Mouse (Mus musculus) limb, embryonic 10.5 days (tissue): ENCODE measurements at regions not wholly inside any gene's neighbourhood (a gene's known extent, or its start where the extent isn't known, plus 50 kb on each side); places are given as distances from the start of the nearest gene placed in this dataset.

Source experiments
- DNase-seq: peaks from one replicate; pipeline ENCODE4 v3.0.0-alpha.2; 2017; ENCODE audit warnings: low spot score
- H3K27ac ChIP-seq: fragments of 300-500 bp; sonication (generic); 2 replicates; pipeline ENCODE4 v1.5.1; 2016; ENCODE audit warnings: mild to moderate bottlenecking
- H3K27me3 ChIP-seq: fragments of 300-500 bp; sonication (generic); 2 replicates; pipeline ENCODE4 v1.6.1; 2016; ENCODE audit warnings: low read depth, mild to moderate bottlenecking; ENCODE audit not compliant: poor library complexity, severe bottlenecking
- H3K36me3 ChIP-seq: fragments of 300-500 bp; sonication (generic); 2 replicates; pipeline ENCODE4 v1.6.1; 2016; ENCODE audit warnings: mild to moderate bottlenecking, moderate library complexity
- H3K4me1 ChIP-seq: fragments of 300-500 bp; sonication (generic); 2 replicates; pipeline ENCODE4 v1.6.1; 2016
- H3K4me3 ChIP-seq: fragments of 300-500 bp; sonication (generic); 2 replicates; pipeline ENCODE4 v1.5.1; 2016; ENCODE audit warnings: mild to moderate bottlenecking, moderate library complexity
- H3K9me3 ChIP-seq: fragments of 300-500 bp; sonication (generic); replicated peaks from 2 replicates; pipeline ENCODE4 v1.6.1; 2016; ENCODE audit warnings: mild to moderate bottlenecking
- WGBS: fragments of 180-500 bp; shearing (Covaris S2); methylation state at CpG from one replicate; pipeline ENCODE4 v1.1.7; 2016; 5-methylcytosine and 5-hydroxymethylcytosine counted together

GRCm38 (mm10) chr12:70645407-70645806 is 179.9 kb upstream of the Frmd6 start:
- H3K4me3 ChIP-seq: no peak overlapping the region
- H3K27ac ChIP-seq: no peak overlapping the region
- no peak for DNase-seq
- no peaks in the 10 kb centered on the region for H3K9me3 ChIP-seq
- no peaks in the 10 kb centered on the region for H3K4me1 ChIP-seq
- WGBS: 75% methylated on average over 3 of the region's 3 CpGs
- H3K27me3 ChIP-seq: no peaks in the 10 kb centered on the region
- H3K36me3 ChIP-seq: no peaks in the 10 kb centered on the region

- no peaks in the 10 kb centered on the region for H3K27me3 ChIP-seq
- no peaks in the 10 kb centered on the region for H3K36me3 ChIP-seq
- 60% methylated on average over 6 of the region's 6 CpGs for WGBS
- H3K4me3 ChIP-seq: no peak overlapping the region
- no peak overlapping the region for H3K27ac ChIP-seq
- H3K4me1 ChIP-seq: no peaks in the 10 kb centered on the region
- no peaks in the 10 kb centered on the region for H3K9me3 ChIP-seq
- no peak for DNase-seq
Measured at GRCm38 (mm10) chr12:70647516-70647915, 177.8 kb upstream of the Frmd6 start.

- Histone ChIP-seq H3K4me1 (no peaks in the 10 kb centered on the region), H3K4me3 (no peak overlapping the region), H3K36me3 (no peaks in the 10 kb centered on the region), H3K9me3 (no peaks in the 10 kb centered on the region), H3K27ac (no peak overlapping the region), H3K27me3 (no peaks in the 10 kb centered on the region)
- DNase-seq: no peak
- WGBS: 83% methylated on average over 6 of the region's 6 CpGs
Measured at GRCm38 (mm10) chr12:70648179-70648811, 177.0 kb upstream of the Frmd6 start.

GRCm38 (mm10) chr12:70648812-70649188 is 176.5 kb upstream of the Frmd6 start:
- no peaks in the 10 kb centered on the region for H3K36me3 ChIP-seq
- H3K27me3 ChIP-seq: no peaks in the 10 kb centered on the region
- 79% methylated on average over 1 of the region's 1 CpGs for WGBS
- H3K4me3 ChIP-seq: no peak overlapping the region
- DNase-seq: no peak
- H3K27ac ChIP-seq: no peak overlapping the region
- no peaks in the 10 kb centered on the region for H3K4me1 ChIP-seq
- no peaks in the 10 kb centered on the region for H3K9me3 ChIP-seq

DNA sequence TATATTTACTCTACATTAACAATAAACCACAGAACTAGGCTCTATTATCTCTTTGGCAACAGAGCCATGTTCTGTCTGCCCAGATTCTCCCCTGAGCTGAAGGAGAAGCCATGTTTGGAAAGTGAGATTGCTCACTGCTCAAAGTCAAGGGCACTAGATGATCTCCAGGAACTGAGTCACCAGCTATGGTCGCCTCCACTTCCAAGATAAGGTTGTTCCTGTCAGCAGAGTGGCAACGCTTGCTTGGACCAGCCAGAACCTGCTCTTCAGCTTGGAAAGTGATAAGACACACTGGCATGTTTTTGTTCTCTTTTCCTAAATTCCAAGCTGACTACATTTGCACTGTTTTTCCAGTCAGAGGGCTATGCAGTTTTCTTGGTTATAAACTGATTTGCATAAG is 175.6 kb upstream of the Frmd6 start:
- Histone ChIP-seq H3K4me3 (no peak overlapping the region), H3K36me3 (no peaks in the 10 kb centered on the region), H3K9me3 (no peaks in the 10 kb centered on the region), H3K27ac (no peak overlapping the region), H3K4me1 (no peaks in the 10 kb centered on the region), H3K27me3 (no peaks in the 10 kb centered on the region)
- WGBS: 90% methylated on average over 2 of the region's 2 CpGs
- DNase-seq: no peak

GRCm38 (mm10) chr12:70650470-70650869 is 174.8 kb upstream of the Frmd6 start:
- H3K4me3 ChIP-seq: no peak overlapping the region
- 87% methylated on average over 4 of the region's 4 CpGs for WGBS
- no peaks in the 10 kb centered on the region for H3K9me3 ChIP-seq
- DNase-seq: no peak
- no peaks in the 10 kb centered on the region for H3K27me3 ChIP-seq
- no peaks in the 10 kb centered on the region for H3K4me1 ChIP-seq
- H3K36me3 ChIP-seq: no peaks in the 10 kb centered on the region
- no peak overlapping the region for H3K27ac ChIP-seq

DNA sequence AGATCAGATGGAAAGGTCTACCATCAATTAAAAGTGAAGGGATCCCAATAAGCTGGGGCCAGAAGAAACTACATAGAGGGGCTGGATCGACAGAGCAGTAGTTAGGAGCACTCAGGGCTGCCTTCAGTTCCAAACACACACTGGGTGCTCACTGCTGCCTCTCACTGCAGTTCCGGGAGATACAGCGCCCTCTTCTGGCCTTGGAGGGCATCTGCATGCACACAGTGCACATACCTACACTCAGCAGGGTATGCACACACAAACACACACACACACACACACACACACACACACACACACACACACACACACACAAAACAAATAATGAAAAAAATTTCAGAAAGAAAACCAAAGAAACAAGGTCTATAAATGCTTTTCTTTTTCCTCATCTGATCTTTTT is 172.6 kb upstream of the Frmd6 start:
- DNase-seq: no peak
- WGBS: 72% methylated on average over 3 of the region's 3 CpGs
- Histone ChIP-seq H3K9me3 (no peaks in the 10 kb centered on the region), H3K4me1 (peaks cover 14% of the 10 kb centered on the region), H3K36me3 (no peaks in the 10 kb centered on the region), H3K4me3 (no peak overlapping the region), H3K27me3 (no peaks in the 10 kb centered on the region), H3K27ac (no peak overlapping the region)

- Histone ChIP-seq H3K27ac (no peak overlapping the region), H3K4me1 (peaks cover 14% of the 10 kb centered on the region), H3K36me3 (no peaks in the 10 kb centered on the region), H3K27me3 (no peaks in the 10 kb centered on the region), H3K4me3 (no peak overlapping the region), H3K9me3 (no peaks in the 10 kb centered on the region)
- DNase-seq: no peak
- 90% methylated on average over 8 of the region's 8 CpGs for WGBS
Measured at GRCm38 (mm10) chr12:70653971-70654370, 171.3 kb upstream of the Frmd6 start.

DNA sequence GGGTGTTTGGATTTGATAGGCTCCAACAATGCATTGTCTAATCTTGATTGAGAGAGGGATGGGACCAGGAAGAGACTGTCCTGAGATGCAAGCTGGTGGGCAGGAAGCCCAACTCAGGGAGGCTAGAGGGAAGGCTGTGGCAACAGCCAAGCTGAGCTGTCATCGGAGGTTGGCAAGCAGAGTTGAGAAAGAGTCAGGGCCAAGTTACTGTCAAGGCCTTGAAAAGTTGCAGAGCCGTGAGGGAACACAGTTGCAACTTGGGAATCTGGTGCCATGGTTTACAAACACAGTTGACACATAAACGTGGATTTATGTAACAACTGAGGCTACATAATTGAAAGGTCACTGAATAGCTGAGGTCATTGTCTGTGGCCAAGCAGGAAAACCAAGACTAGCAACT is 170.8 kb upstream of the Frmd6 start:
- Histone ChIP-seq H3K4me3 (no peak overlapping the region), H3K27ac (no peak overlapping the region), H3K4me1 (peaks cover 14% of the 10 kb centered on the region), H3K9me3 (no peaks in the 10 kb centered on the region), H3K36me3 (no peaks in the 10 kb centered on the region), H3K27me3 (no peaks in the 10 kb centered on the region)
- DNase-seq: no peak
- WGBS: 80% methylated on average over 3 of the region's 3 CpGs

- DNase-seq: no peak
- no peak overlapping the region for H3K4me3 ChIP-seq
- H3K9me3 ChIP-seq: no peaks in the 10 kb centered on the region
- WGBS: 94% methylated on average over 2 of the region's 2 CpGs
- H3K27me3 ChIP-seq: no peaks in the 10 kb centered on the region
- no peak overlapping the region for H3K27ac ChIP-seq
- H3K4me1 ChIP-seq: peaks cover 14% of the 10 kb centered on the region
- H3K36me3 ChIP-seq: no peaks in the 10 kb centered on the region
Measured at GRCm38 (mm10) chr12:70655411-70655811, 169.9 kb upstream of the Frmd6 start.

GRCm38 (mm10) chr12:70655900-70656544 is 169.3 kb upstream of the Frmd6 start:
- no peak overlapping the region for H3K4me3 ChIP-seq
- no peak for DNase-seq
- no peak overlapping the region for H3K27ac ChIP-seq
- H3K27me3 ChIP-seq: no peaks in the 10 kb centered on the region
- no peaks in the 10 kb centered on the region for H3K9me3 ChIP-seq
- no peaks in the 10 kb centered on the region for H3K36me3 ChIP-seq
- peaks cover 14% of the 10 kb centered on the region for H3K4me1 ChIP-seq
- WGBS: 79% methylated on average over 8 of the region's 8 CpGs

DNA sequence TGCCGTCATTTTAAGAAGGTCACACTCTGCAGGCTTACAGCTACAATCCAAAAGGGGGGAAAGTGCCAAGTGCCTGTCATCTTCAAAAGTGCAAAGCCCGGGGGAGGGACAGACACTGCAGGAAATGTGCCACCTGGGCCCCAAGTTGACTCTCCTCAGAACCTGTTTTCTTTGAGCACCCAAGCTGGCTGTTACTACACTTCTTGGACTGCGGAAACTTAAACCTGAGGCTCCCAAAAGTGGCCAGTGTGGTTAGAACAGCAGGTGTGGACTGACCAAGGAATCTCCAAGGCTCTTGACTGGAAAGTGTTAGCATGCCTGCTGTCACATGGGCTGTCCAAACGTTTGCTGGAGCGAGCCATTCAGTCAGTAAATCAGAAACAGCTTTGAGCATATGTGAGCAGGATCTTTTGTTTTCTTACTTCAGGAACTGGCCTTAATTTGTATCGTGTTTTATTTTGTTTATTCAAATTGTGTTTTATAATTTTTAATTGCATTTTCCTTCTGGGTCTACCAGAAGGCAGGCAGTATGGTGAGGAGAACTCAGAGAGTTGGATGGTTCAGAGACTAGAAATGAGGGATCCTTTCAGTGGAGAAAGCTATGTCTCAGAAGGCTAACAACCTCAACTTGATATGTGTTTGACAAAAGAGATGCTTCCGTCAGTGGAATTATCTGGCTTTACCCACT is 168.4 kb upstream of the Frmd6 start:
- WGBS: 61% methylated on average over 7 of the region's 7 CpGs
- DNase-seq: no peak
- Histone ChIP-seq H3K4me1 (peaks cover 14% of the 10 kb centered on the region), H3K4me3 (no peak overlapping the region), H3K27me3 (no peaks in the 10 kb centered on the region), H3K9me3 (no peaks in the 10 kb centered on the region), H3K36me3 (no peaks in the 10 kb centered on the region), H3K27ac (no peak overlapping the region)

- no peaks in the 10 kb centered on the region for H3K36me3 ChIP-seq
- H3K9me3 ChIP-seq: no peaks in the 10 kb centered on the region
- H3K4me3 ChIP-seq: no peak overlapping the region
- no peak for DNase-seq
- no peaks in the 10 kb centered on the region for H3K27me3 ChIP-seq
- peaks cover 14% of the 10 kb centered on the region for H3K4me1 ChIP-seq
- 88% methylated on average over 3 of the region's 3 CpGs for WGBS
- peak overlapping the region; percentile 46; the same call in 1 of the 2 replicates for H3K27ac ChIP-seq
Measured at GRCm38 (mm10) chr12:70657493-70657810, 167.9 kb upstream of the Frmd6 start.
